Mouse (Mus musculus): Measurements from ENCODE around the gene Synj2. TPM values are rescaled to one million over a fixed set of nuclear protein-coding genes. Genes with fewer than 3 reads are reported as not detected.

Gene Synj2
- 2.2 and 2.8 TPM in 2 replicates for polyA plus RNA-seq (2015; fragmentation: Nextera tagmentation; extraction: Ambion mirVana)

GRCm38 (mm10) chr17:5941230-5942043 lies at the start of gene Synj2:
Synj2 (plus strand) TSS chr17:5941280.

GRCm38 (mm10) chr17:6079287-6080122 lies 138.4 kb downstream of the Synj2 start, which contains the start of the genes Serac1 and Gtf2h5:
Serac1 (minus strand) TSS chr17:6079741.
Gtf2h5 (plus strand) TSS chr17:6079786.

Other genes with a start within 250 kb of the Synj2 start
- gene Snx9, start 100.0 kb upstream of the Synj2 start, polyA plus RNA-seq (2015; fragmentation: Nextera tagmentation; extraction: Ambion mirVana) = 7.4 and 9.1 TPM in 2 replicates
- 7.7 and 8.4 TPM in 2 replicates for gene Serac1, start 138.5 kb downstream of the Synj2 start, polyA plus RNA-seq (2015; fragmentation: Nextera tagmentation; extraction: Ambion mirVana)
- gene Gtf2h5, start 138.5 kb downstream of the Synj2 start, polyA plus RNA-seq (2015; fragmentation: Nextera tagmentation; extraction: Ambion mirVana) = 255 and 269 TPM in 2 replicates
- gene Tulp4, start 165.2 kb downstream of the Synj2 start, polyA plus RNA-seq (2015; fragmentation: Nextera tagmentation; extraction: Ambion mirVana) = 76.1 and 101 TPM in 2 replicates

Measured in neural tube, postnatal 0 days (tissue).